Mouse (Mus musculus): ENCODE data around the gene Vmn1r89.
A peak's percentile ranks its signal among the peaks of the same experiment; 100 is the strongest.

Vmn1r89 gene

GRCm38 (mm10) chr7:13212720-13213119 is at the start of gene Vmn1r89:
TSS of gene Vmn1r89 (plus strand) at chr7:13213020.
- DNase-seq (ENCODE audit: low spot score): no peak

- no peak for DNase-seq (ENCODE audit: low spot score)
Observed at GRCm38 (mm10) chr7:13260746-13261700, 48.2 kb downstream of the Vmn1r89 start.

- no peak for DNase-seq (ENCODE audit: low spot score)
Observed at GRCm38 (mm10) chr7:13263851-13264250, 51.0 kb downstream of the Vmn1r89 start.

- DNase-seq (ENCODE audit: low spot score): no peak
Observed at GRCm38 (mm10) chr7:13264396-13264795, 51.6 kb downstream of the Vmn1r89 start.

GRCm38 (mm10) chr7:13268749-13269260 is 56.0 kb downstream of the Vmn1r89 start:
- DNase-seq (ENCODE audit: low spot score): peak; percentile 13

GRCm38 (mm10) chr7:13269394-13269793 is 56.6 kb downstream of the Vmn1r89 start:
- no peak for DNase-seq (ENCODE audit: low spot score)

All from lung, postnatal 25 days (tissue).